In the genomic region with DNA sequence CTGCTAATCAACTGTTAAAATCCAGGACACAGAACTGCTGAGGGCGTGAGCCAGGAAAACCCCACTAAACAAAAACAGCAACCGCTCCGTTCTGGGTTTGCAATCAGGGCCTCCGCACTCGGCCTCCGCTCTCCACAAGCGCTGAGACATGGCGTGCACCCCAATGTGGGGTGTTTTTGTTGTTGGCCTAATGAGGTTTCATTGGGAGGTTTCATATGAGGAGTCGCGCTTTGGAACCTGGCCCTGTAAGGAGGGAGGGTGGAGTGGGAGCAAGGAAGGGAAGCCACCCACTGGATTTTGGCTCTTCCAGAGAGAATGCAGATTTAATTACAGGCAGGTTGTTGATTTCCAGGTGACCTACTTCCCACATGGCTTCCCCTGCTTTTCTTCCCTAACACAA, we compare ENCODE assay signal across 14 mouse cellular contexts.
DNase-seq lines count a peak whose midpoint lies in the region; ATAC-seq lines count a peak whose summit lies in the region.
"Had no signal": no experiment of that assay in that cellular context is flagged by ENCODE, and none has a peak within 500 bp of the region (broad histone marks: within the 10 kb centered on the region; RNA-seq: fewer than 3 reads in every experiment).

No protein-coding gene starts in this region.

- no peaks in the 10 kb centered on the region for H3K9me3 ChIP-seq in neural tube, embryonic 11.5 days (ENCODE audit: control insufficient read depth, low read length)
- H3K9me3 ChIP-seq in neural tube, embryonic 14.5 days (ENCODE audit: control insufficient read depth, low read length): no peaks in the 10 kb centered on the region
- H3K9me3 ChIP-seq: liver, embryonic 15.5 days had no signal

- H3K27me3 ChIP-seq in neural tube, embryonic 11.5 days (ENCODE audit: control insufficient read depth, insufficient read depth, low read length): 0 out of 2 replicates have a peak, but pooled peaks cover 2% of the 10 kb centered on the region
- H3K27me3 ChIP-seq in neural tube, embryonic 14.5 days (ENCODE audit: control insufficient read depth, insufficient read depth, low read length): no peaks in the 10 kb centered on the region

- no peaks in the 10 kb centered on the region for H3K36me3 ChIP-seq in neural tube, embryonic 11.5 days (ENCODE audit: control insufficient read depth, insufficient read depth, low read length)
- no peaks in the 10 kb centered on the region for H3K36me3 ChIP-seq in neural tube, embryonic 14.5 days (ENCODE audit: control insufficient read depth, insufficient read depth, low read length)
- H3K36me3 ChIP-seq: liver, embryonic 15.5 days had no signal

- no peak for ATAC-seq in neural tube, embryonic 11.5 days (ENCODE audit: insufficient read depth, low FRiP score, low TSS enrichment)
- ATAC-seq in neural tube, embryonic 14.5 days (ENCODE audit: low read depth): no peak

- WGBS in neural tube, embryonic 11.5 days: 74% methylated on average over 10 of the region's 10 CpGs
- 70% methylated on average over 10 of the region's 10 CpGs for WGBS in neural tube, embryonic 14.5 days

- H3K9ac ChIP-seq in neural tube, embryonic 11.5 days (ENCODE audit: low read length): 0 out of 2 replicates have a peak overlapping the region, but pooled peaks have one; percentile 6
- H3K9ac ChIP-seq in neural tube, embryonic 14.5 days (replicated peaks; ENCODE audit: low read depth, low read length): no peak overlapping the region
- H3K9ac ChIP-seq: liver, embryonic 15.5 days had no signal

- no peak overlapping the region for H3K4me3 ChIP-seq in neural tube, embryonic 11.5 days (ENCODE audit: low read depth, low read length)
- no peak overlapping the region for H3K4me3 ChIP-seq in neural tube, embryonic 14.5 days (ENCODE audit: low read depth, low read length)
- H3K4me3 ChIP-seq: erythroblast, embryonic 14.5 days; liver, embryonic 15.5 days had no signal

- no peak overlapping the region for H3K27ac ChIP-seq in neural tube, embryonic 11.5 days (ENCODE audit: low read depth, low read length)
- H3K27ac ChIP-seq in neural tube, embryonic 14.5 days (ENCODE audit: low read depth, low read length): peak overlapping the region; percentile 11
- H3K27ac ChIP-seq: liver, embryonic 15.5 days had no signal

- DNase-seq in layer of hippocampus, adult 18-20 months (ENCODE audit: low spot score in 2 of 2): peak; percentile 39 to 73
- no peak for DNase-seq in layer of hippocampus, adult 9-10 months (ENCODE audit: low spot score)
- no peak for DNase-seq in neural tube, embryonic 11.5 days (ENCODE audit: low spot score)
- no peak for DNase-seq in neural tube, embryonic 10.5 days (ENCODE audit: extremely low spot score, low spot score)
- DNase-seq in cerebellum, postnatal 10 days: peak; percentile 62 to 67
- no peak for DNase-seq in gastrocnemius, postnatal 4 days (ENCODE audit: low spot score in 2 of 2)
- DNase-seq in kidney, adult 11 months: no peak
- DNase-seq: embryo, embryonic 11 days; heart, postnatal 14 days; kidney, adult 8-10 months; thymus, adult 18-20 months had no signal

- no peak overlapping the region for H3K4me2 ChIP-seq in neural tube, embryonic 11.5 days (ENCODE audit: low read depth)
- no peak overlapping the region for H3K4me2 ChIP-seq in neural tube, embryonic 14.5 days (ENCODE audit: low read depth, low read length)
- H3K4me2 ChIP-seq: liver, embryonic 15.5 days had no signal

- H3K4me1 ChIP-seq in neural tube, embryonic 11.5 days (ENCODE audit: control insufficient read depth, insufficient read depth, low read length): peaks cover 6% of the 10 kb centered on the region
- H3K4me1 ChIP-seq in neural tube, embryonic 14.5 days (ENCODE audit: control insufficient read depth, insufficient read depth, low read length): peaks cover 44% of the 10 kb centered on the region
- H3K4me1 ChIP-seq: liver, embryonic 15.5 days had no signal

Comparison
In these comparisons a context has a peak if more than half of its experiments do, and no peak if none do; other contexts are left out.
1. DNase-seq: peak in layer of hippocampus, adult 18-20 months (2 of 2) and cerebellum, postnatal 10 days (2 of 2); none in layer of hippocampus, adult 9-10 months (single experiment), neural tube, embryonic 11.5 days (single experiment), neural tube, embryonic 10.5 days (single experiment), gastrocnemius, postnatal 4 days (0 of 2) and kidney, adult 11 months (single experiment).